Mouse (Mus musculus) embryo, embryonic 11 days (tissue): ENCODE data around the gene Mpp6.

Experiments
- DNase-seq: peaks from one replicate; pipeline ENCODE4 v3.0.0-alpha.2; 2015

The Mpp6 gene

GRCm38 (mm10) chr6:50159842-50160241, 49.8 kb downstream of the Mpp6 start:
- DNase-seq, result no peak

- DNase-seq, result no peak
Observed at GRCm38 (mm10) chr6:50163013-50163412, 53.0 kb downstream of the Mpp6 start.

GRCm38 (mm10) chr6:50168821-50169220, 58.8 kb downstream of the Mpp6 start:
- DNase-seq, result no peak

DNA sequence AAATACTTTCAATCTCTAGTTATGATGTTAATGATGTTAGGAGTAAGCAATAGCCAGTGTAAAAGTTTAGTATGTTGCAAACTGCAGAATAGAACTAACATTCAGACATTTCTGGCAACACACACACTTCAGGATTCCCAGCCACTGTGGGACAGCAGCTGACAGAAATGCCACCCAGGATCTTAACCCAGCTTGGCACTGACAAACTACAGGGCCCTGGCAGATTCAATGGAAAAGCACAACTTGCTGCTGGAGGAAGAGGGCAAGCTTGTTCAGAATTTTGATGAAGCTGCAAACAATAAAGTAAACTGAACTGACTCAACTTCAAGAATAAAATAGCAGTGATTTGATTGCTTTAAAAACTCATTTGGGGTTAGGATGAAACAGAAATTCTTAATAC, 59.7 kb downstream of the Mpp6 start:
- no peak for DNase-seq

DNA sequence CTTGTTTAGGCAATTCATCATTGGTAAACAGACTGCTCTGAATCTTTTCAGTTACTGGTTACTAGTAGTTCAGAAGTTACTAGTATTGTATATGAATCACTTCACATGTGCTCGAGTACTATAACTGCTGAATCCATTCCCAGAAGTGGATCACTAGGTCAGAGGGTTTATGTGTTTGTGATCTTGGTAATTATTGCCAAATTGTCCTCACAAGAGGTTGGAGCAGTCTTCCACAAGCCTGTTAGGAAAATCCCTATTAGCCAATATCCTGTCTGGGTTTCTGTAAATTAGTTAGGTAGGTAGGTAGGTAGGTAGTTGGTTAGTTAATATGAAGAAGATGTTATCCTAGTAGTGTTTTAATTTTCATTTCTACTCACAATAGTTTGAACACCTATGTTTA, 65.7 kb downstream of the Mpp6 start:
- DNase-seq, result no peak

DNA sequence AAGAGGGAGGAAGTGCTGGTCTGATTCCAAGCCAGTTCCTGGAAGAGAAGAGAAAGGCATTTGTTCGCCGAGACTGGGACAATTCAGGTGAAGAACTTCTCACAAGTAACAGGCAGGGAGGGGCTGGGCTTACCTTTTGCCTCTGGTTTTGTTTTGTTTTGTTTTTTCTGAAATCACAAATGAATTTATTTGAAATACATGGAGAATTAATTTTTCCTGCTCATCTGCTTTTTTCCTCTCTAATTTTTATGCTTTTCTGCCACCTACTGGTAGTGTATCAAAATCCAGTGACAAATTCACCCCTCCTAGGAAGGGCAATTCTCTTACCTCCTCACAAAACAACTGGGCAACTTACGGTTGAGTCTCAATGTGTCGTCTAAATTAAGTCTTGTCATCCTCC, 70.1 kb downstream of the Mpp6 start:
- DNase-seq, result peak; percentile 7

GRCm38 (mm10) chr6:50187955-50188354, 77.9 kb downstream of the Mpp6 start:
- no peak for DNase-seq

DNA sequence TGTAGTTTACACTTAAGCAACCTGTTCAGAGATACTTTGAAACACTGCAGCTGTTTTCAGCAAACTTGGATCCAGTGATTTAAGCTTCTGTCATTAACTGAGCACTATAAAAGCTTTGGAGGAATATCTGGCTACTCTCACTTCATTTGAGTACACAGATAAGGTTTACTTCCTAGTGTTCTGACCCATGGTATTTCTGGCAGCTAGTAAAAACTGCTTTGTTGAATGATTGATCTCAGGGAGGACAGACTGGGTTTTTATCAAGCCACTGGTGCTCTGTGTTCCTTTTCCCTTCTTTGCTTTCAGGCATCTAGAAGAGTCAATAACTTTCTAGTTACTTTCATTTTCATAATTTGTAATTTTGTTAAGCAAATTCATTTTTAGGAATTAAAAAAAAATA, 79.3 kb downstream of the Mpp6 start:
- DNase-seq, result no peak

- no peak for DNase-seq
Observed at GRCm38 (mm10) chr6:50191605-50192004, 81.6 kb downstream of the Mpp6 start.

DNA sequence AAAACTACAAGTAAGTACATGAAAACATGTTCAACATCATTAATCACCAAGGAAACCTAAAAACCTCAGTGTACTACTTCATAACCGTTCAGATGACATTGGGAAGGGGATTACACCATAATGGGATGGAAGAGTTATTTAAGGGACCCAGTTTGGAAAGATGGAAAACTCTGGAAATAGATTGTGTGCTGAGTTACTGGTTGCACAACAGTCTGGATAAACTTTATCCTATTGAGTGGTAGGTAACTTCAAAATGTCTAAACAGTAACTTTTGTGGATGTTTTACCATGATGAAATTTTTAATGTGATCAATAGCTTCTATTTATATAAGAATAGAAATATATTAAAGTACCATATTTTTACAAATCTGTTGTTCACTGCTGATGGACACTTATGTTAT, 82.1 kb downstream of the Mpp6 start:
- DNase-seq, result no peak

DNA sequence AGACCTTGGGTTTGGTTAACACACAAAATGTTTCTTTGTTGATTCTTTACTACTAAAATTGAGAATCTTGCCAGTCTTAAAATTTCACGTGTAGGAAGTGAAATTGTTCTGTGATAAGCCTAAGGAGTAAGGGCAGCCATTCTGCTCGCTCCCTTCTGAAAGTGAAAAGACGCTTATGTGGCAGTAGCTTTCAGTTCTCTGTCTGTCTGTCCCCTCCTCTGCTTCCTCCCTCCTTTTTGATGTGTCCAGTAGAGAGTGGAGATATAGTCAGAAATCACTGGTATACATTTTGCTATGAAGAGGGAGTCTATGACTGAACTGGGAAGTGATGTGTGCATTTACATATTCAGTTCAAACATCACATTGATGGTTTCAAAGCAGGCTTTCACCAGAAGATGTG, 82.8 kb downstream of the Mpp6 start:
- DNase-seq, result no peak

GRCm38 (mm10) chr6:50193851-50194250, 83.8 kb downstream of the Mpp6 start:
- no peak for DNase-seq

DNA sequence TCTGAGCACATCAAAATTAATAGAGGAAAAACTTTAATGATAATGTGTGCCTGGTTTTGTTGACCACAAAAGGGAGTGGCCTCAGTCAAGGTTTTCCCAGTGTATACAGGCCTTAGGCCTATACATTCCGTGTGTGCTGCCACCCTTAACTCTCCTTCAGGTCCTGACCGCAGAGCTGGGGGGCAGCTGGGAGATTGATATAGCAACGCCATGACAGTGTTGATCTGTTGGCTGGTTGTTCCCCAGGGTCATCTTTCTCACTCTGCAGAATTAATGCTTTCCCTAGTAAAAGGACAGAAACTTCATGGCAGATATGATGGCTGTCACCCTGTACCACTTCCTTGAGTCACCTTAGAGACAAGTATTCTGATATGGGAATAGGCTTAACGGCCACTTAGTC, 94.3 kb downstream of the Mpp6 start:
- DNase-seq, result no peak

DNA sequence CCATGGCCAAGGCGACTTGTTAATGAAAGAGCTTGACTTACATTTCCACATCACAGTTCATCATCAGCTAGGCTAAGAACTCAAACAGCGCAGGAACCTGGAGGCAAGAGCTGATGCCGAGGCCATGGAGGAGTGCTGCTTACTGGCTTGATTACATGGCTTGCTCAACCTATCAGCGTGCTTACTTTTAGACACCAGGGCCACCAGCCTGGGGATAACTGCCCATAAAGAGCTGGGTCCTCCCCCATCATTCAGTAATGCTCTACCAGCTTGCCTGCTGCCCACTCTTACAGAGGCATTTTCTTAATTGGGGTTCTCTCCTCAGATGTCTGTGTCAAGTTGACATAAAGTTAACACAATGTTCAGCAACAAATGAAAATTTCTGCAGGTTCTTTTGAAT, 95.1 kb downstream of the Mpp6 start:
- no peak for DNase-seq

GRCm38 (mm10) chr6:50214711-50215372, 104.8 kb downstream of the Mpp6 start:
- no peak for DNase-seq

DNA sequence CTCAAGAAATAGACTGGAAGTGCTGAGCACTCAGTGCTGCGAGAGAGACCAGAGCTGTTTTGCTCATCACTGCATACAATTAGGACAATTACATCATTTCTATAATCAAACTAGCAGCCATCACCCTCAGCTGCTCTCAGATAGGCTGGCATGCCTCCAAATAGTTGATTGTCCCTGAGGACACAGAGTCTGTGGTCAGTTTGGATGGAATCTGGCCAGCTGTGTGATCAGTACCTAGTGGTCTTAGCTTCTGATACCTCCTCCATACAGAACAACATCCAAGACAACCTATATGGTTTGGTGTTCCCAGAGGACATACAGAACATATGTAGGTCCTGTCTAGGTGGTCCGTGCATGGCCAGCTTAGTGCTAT, 105.3 kb downstream of the Mpp6 start:
- DNase-seq, result no peak

DNA sequence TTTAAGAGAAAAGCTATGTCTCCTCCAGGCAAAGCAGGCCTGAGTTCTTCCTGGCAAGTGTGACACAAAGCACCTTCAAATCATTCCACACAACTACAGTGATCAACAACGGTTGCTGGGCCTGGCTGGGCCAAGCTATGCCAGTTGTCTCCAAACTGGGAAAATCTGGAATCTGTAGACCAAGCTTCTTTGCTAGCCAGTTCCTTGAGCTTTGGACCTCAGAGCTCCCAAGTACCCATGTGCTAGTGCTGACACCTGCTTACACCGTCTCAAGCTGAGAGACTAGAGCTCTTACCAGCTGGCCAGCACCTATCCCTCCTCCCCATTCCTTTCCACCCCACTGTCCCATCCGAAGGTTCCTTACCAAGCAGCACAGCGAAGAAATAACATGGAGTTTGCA, 105.9 kb downstream of the Mpp6 start:
- no peak for DNase-seq

GRCm38 (mm10) chr6:50218628-50219027, 108.6 kb downstream of the Mpp6 start:
- DNase-seq, result no peak

DNA sequence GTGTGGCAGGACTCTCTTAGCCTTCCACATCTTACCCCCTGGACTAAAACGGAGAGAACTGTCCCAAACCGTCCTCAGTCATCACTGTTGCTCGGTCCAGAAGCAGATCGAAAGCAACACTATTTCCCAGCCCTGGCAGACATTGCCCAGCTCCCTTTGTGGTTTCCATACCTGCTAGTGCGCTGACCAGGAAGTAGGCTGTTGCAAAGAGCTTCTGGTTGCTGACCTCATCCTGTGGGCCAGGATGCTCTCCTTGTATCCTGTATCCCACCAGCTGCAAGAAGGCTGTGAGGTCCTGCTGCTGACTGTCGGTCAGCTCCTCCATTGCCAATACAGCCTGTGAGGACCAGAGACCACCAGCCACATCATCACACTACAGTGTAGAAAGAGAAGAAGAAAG, 109.0 kb downstream of the Mpp6 start:
- no peak for DNase-seq

- DNase-seq, result peak; percentile 37
Observed at GRCm38 (mm10) chr6:50220863-50221262, 110.8 kb downstream of the Mpp6 start.

DNA sequence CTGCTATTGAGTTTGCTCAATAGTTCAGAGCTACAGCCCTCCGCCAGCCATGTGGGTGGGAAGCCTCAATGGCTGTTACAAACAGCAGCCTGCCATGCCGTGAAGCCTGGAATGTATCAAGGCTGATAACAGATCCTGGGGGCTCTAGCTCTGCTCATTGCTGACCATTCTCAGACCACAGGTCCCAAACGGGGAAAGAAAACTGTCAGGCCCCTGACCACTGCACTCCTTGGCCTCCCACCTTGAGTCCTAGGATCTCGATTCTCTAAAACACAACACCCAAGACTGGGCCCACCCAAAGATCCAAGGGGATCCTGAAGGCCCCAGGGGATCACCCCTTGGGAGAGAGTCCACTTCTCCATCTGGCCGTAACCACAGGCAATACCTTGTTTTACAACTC, 112.3 kb downstream of the Mpp6 start:
- no peak for DNase-seq

DNA sequence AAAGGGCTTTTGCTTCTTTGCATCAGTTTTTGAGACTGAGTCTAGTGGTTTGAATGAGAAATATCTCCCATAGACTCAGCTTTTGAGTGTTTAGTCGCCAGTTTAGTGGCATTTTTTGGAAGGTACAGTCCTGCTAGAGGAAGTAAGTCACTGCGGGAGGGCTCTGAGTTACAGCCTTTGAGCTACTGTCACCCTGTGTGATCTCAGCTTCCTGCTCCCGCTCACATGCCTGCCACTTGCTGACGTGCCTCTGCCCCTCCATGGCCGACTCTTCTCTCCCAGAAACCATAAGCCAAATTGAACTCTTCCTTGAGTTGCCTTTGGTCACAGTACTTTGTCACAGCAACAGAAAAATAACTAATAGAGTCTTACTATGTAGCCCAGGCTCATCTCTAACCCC, 112.9 kb downstream of the Mpp6 start:
- no peak for DNase-seq

- DNase-seq, result no peak
Observed at GRCm38 (mm10) chr6:50223606-50224005, 113.6 kb downstream of the Mpp6 start.

DNA sequence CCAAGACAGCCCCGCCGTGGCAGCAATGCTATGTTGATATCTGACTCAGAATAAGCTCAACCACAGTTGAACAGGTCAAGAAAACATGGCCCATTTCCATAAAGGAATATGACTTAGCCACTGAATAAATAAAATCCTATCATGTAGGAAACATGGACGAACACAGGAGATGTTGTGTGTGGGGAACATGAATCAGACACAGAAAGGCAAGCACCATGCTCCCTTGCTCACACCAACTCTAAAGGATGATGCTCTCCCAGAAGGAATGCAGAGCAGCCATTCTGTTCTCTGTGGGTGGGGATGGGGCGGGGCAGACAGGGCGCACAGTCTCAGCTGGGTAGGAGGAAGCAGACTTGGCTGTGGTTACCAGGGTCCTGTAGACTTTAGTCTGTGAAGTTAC, 115.2 kb downstream of the Mpp6 start:
- no peak for DNase-seq

GRCm38 (mm10) chr6:50228180-50228579, 118.1 kb downstream of the Mpp6 start:
- no peak for DNase-seq

DNA sequence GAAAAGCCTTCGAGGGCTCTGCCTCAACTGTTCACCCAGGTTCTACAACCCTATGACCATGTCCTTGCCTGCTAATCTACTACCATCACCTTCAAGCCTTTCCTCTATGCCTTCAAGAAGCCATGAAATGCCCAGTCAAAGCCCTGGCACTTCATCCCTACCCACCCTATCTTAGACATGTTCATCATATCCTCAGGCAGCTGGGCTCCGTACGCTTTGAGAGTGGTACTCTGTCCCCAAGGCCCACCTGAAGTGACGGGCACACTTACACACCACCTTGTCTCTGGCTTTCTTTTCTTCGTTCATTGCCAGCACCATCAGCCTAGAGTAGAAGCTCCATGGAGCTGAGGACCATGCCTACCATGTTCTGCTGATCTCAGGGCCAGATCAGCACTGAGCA, 121.2 kb downstream of the Mpp6 start:
- DNase-seq, result no peak
